Mouse (Mus musculus) heart, embryonic 12.5 days (tissue): ENCODE data around the gene Flnb. TPM values are rescaled to one million over a fixed set of nuclear protein-coding genes. Genes with fewer than 3 reads are reported as not detected.

ENCODE experiments used
- ATAC-seq: fragments of 200-750 bp; cut with Nextera tagmentation; 2 replicates; pipeline ENCODE4 v1.8.0; 2017; ENCODE audit warnings: moderate TSS enrichment, moderate library complexity; ENCODE audit not compliant: insufficient number of reproducible peaks, low FRiP score
- H3K27ac ChIP-seq: fragments of 300-500 bp; sonication (generic); 2 replicates; pipeline ENCODE4 v1.5.1; 2016; ENCODE audit warnings: mild to moderate bottlenecking, moderate library complexity; ENCODE audit not compliant: poor library complexity, severe bottlenecking
- H3K27me3 ChIP-seq: fragments of 300-500 bp; sonication (generic); replicated peaks from 2 replicates; pipeline ENCODE4 v1.6.1; 2016; ENCODE audit warnings: mild to moderate bottlenecking, moderate library complexity
- H3K36me3 ChIP-seq: fragments of 300-500 bp; sonication (generic); 2 replicates; pipeline ENCODE4 v1.6.1; 2016; ENCODE audit warnings: mild to moderate bottlenecking, moderate library complexity
- H3K4me1 ChIP-seq: fragments of 300-500 bp; sonication (generic); replicated peaks from 2 replicates; pipeline ENCODE4 v1.6.1; 2016; ENCODE audit warnings: mild to moderate bottlenecking
- H3K4me2 ChIP-seq: fragments of 300-500 bp; sonication (generic); 2 replicates; pipeline ENCODE4 v1.6.1; 2016; ENCODE audit warnings: mild to moderate bottlenecking, moderate library complexity
- H3K4me3 ChIP-seq: fragments of 300-500 bp; sonication (generic); 2 replicates; pipeline ENCODE4 v1.5.1; 2016; ENCODE audit warnings: mild to moderate bottlenecking
- H3K9ac ChIP-seq: fragments of 300-500 bp; sonication (generic); 2 replicates; pipeline ENCODE4 v1.6.1; 2016; ENCODE audit warnings: mild to moderate bottlenecking, moderate library complexity
- H3K9me3 ChIP-seq: fragments of 300-500 bp; sonication (generic); replicated peaks from 2 replicates; pipeline ENCODE4 v1.6.1; 2016; ENCODE audit warnings: mild to moderate bottlenecking, moderate library complexity
- WGBS: fragments of 180-500 bp; shearing (Covaris S2); methylation state at CpG from one replicate; pipeline ENCODE4 v1.1.7; 2016; 5-methylcytosine and 5-hydroxymethylcytosine counted together
- polyA plus RNA-seq: library from polyadenylated mRNA; unstranded; fragments of >200 nt; fragmentation: Nextera tagmentation; extraction: Ambion mirVana; gene quantifications from 2 replicates; pipeline ENCODE4 v1.2.1, GENCODE M21; 2016

Flnb gene
- polyA plus RNA-seq, 1 experiment from 2014 or later = 15.1 TPM

DNA sequence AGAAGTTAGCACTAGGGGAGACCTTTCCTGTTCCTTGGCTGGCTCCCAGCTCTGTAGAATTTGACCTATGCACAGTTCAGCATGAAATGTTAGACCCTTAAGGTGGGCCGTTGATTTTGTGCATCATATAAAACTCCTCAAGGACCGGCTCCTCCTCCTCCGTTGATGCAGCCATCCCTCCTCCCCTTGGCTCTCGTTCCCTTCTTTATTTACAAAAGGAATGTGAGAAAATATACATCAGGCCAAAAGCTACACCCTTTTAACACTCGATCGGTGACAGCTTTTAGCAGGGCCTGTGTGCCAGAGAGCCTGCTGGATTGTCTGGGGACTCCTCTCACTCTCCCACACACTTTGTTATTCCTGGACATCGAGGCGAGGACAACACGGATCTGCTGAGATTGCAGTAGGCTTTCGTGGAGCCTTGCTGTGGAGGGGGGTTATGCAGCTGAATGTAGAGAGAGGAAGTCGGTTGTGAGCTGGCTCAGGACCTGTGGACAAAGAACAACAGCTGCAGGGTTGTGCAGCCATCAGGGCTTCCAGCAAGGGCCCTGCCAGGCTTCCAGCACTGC, 82.8 kb downstream of the Flnb start:
- Histone ChIP-seq H3K27ac (peak overlapping the region; percentile 81), H3K4me1 (peaks cover 31% of the 10 kb centered on the region), H3K9me3 (no peaks in the 10 kb centered on the region), H3K4me2 (peak overlapping the region; percentile 22; the same call in 1 of the 2 replicates), H3K9ac (peak overlapping the region; percentile 35; the same call in 1 of the 2 replicates), H3K27me3 (no peaks in the 10 kb centered on the region), H3K4me3 (no peak overlapping the region), H3K36me3 (peaks cover 52% of the 10 kb centered on the region)
- peak; percentile 78 for ATAC-seq
- 36% methylated on average over 11 of the region's 11 CpGs for WGBS

DNA sequence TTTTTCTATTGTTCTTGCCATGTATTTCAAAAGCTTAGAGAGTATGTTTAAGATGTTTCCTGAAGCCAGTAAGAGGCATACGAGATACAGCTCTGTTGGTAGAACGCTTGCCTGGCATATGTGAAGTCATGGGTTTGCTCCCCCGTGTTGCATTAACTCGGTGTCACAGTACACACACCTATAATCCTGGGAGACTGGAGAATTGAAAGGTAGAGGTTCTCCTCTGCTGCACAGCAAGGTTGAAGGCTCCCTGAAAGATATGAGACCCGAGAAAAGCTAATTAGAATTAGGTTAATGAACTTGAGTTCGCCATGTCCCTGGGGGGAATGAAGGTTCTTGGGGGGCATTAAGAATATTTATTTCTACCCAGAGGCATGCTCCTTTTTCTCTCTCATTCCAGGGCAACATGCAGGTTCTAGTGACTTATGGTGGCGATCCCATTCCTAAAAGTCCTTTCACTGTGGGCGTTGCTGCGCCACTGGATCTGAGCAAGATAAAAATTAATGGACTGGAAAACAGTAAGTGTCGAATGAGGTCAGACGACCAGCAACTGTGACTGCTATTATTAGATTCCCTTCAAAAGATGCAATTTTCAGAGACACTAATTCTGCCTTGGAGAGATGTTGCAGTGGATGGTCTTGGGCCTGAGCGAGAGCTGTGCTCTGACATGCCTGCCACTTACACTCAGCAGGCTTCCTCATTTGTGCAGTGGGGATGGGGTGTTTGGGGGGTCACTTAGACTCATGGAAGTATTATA, 83.9 kb downstream of the Flnb start:
- Histone ChIP-seq H3K36me3 (peaks cover 54% of the 10 kb centered on the region), H3K9ac (no peak overlapping the region), H3K27me3 (no peaks in the 10 kb centered on the region), H3K4me2 (no peak overlapping the region), H3K4me3 (no peak overlapping the region), H3K9me3 (no peaks in the 10 kb centered on the region), H3K4me1 (peaks cover 31% of the 10 kb centered on the region), H3K27ac (peak overlapping the region; percentile 81; the same call in 1 of the 2 replicates)
- no peak for ATAC-seq
- 76% methylated on average over 12 of the region's 12 CpGs for WGBS

DNA sequence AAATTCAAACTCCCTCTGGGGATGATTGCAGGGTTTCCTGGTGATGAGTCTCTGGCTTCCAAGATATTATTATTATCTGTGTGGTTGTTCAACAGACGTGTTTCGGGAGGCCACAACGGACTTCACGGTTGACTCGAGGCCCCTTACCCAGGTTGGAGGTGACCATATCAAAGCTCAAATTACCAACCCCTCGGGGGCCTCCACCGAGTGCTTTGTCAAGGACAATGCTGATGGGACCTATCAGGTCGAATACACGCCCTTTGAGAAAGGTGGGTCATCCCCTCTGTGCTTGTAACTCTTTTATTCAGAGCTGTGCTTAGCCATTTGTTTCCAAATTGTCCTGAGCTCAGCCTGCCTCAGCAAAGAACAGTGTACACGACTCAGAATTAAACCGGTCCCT, 89.3 kb downstream of the Flnb start:
- Histone ChIP-seq H3K9me3 (no peaks in the 10 kb centered on the region), H3K27me3 (no peaks in the 10 kb centered on the region), H3K4me2 (no peak overlapping the region), H3K27ac (no peak overlapping the region), H3K9ac (no peak overlapping the region), H3K4me3 (no peak overlapping the region), H3K36me3 (peaks cover 65% of the 10 kb centered on the region), H3K4me1 (peaks cover 2% of the 10 kb centered on the region)
- ATAC-seq = no peak
- 90% methylated on average over 11 of the region's 11 CpGs for WGBS

GRCm38 (mm10) chr14:7909472-7909871, 91.7 kb downstream of the Flnb start:
- peaks cover 72% of the 10 kb centered on the region for H3K36me3 ChIP-seq
- no peak overlapping the region for H3K4me2 ChIP-seq
- no peak overlapping the region for H3K4me3 ChIP-seq
- no peaks in the 10 kb centered on the region for H3K9me3 ChIP-seq
- H3K9ac ChIP-seq = no peak overlapping the region
- peaks cover 11% of the 10 kb centered on the region; the same call in 1 of the 2 replicates for H3K4me1 ChIP-seq
- H3K27ac ChIP-seq = no peak overlapping the region
- no peak for ATAC-seq
- 52% methylated on average over 10 of the region's 10 CpGs for WGBS
- no peaks in the 10 kb centered on the region for H3K27me3 ChIP-seq

DNA sequence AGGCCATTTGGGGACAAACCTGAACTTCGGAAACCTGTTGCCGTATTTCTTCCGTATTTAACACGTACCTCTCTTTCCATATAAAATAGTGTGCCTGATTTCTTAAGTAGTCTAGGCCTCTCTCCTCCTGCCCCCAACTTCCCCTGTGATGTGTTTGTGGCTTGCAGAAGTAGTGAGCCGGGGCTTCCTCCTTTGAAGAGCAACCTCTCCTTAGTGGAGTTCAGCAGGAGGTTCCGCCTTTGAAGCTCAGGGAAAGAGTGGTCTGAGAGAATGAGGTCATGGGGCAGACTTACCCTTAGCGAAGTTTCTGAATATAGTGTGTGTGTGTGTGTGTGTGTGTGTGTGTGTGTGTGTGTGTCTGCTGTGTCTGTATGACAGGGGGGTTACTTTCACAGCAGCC, 96.1 kb downstream of the Flnb start:
- H3K27ac ChIP-seq = no peak overlapping the region
- H3K4me1 ChIP-seq = peaks cover 12% of the 10 kb centered on the region; the same call in 1 of the 2 replicates
- H3K9ac ChIP-seq = no peak overlapping the region
- peaks cover 76% of the 10 kb centered on the region for H3K36me3 ChIP-seq
- H3K9me3 ChIP-seq = no peaks in the 10 kb centered on the region
- H3K4me3 ChIP-seq = no peak overlapping the region
- H3K4me2 ChIP-seq = no peak overlapping the region
- H3K27me3 ChIP-seq = no peaks in the 10 kb centered on the region
- no peak for ATAC-seq
- 74% methylated on average over 7 of the region's 7 CpGs for WGBS

- H3K27ac ChIP-seq = no peak overlapping the region
- H3K9me3 ChIP-seq = no peaks in the 10 kb centered on the region
- no peak overlapping the region for H3K4me3 ChIP-seq
- H3K9ac ChIP-seq = no peak overlapping the region
- ATAC-seq = no peak
- H3K4me2 ChIP-seq = no peak overlapping the region
- no peaks in the 10 kb centered on the region for H3K27me3 ChIP-seq
- H3K4me1 ChIP-seq = peaks cover 12% of the 10 kb centered on the region; the same call in 1 of the 2 replicates
- peaks cover 80% of the 10 kb centered on the region for H3K36me3 ChIP-seq
- WGBS = 81% methylated on average over 4 of the region's 4 CpGs
Measured at GRCm38 (mm10) chr14:7914461-7914860, 96.7 kb downstream of the Flnb start.

GRCm38 (mm10) chr14:7918150-7918991, 100.6 kb downstream of the Flnb start:
- Histone ChIP-seq H3K36me3 (peaks cover 91% of the 10 kb centered on the region), H3K27ac (no peak overlapping the region), H3K4me2 (no peak overlapping the region), H3K4me1 (peaks cover 12% of the 10 kb centered on the region; the same call in 1 of the 2 replicates), H3K4me3 (no peak overlapping the region), H3K27me3 (no peaks in the 10 kb centered on the region), H3K9me3 (no peaks in the 10 kb centered on the region), H3K9ac (no peak overlapping the region)
- WGBS = 82% methylated on average over 6 of the region's 6 CpGs
- no peak for ATAC-seq

DNA sequence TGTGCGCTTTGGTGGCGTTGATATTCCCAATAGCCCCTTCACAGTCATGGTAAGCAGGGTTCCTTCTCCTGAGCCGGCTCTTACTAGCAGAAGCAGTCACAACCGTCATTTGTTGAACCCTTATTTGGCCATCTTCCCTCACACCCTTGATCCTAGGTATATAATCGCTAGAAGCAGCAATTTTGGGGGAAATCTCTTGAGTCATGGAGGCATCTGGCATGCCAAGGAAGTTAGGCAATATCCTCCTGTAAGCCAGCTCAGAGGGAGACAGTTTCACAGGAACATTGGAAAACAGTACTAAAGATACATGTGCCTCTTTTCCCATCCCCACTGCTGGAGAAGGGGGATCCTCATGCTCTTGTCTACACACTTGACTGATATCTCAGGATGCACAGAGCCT, 101.6 kb downstream of the Flnb start:
- Histone ChIP-seq H3K4me1 (peaks cover 2% of the 10 kb centered on the region; the same call in 1 of the 2 replicates), H3K27me3 (no peaks in the 10 kb centered on the region), H3K9ac (no peak overlapping the region), H3K4me3 (no peak overlapping the region), H3K9me3 (no peaks in the 10 kb centered on the region), H3K36me3 (peaks cover 92% of the 10 kb centered on the region), H3K4me2 (no peak overlapping the region), H3K27ac (no peak overlapping the region)
- no peak for ATAC-seq
- 83% methylated on average over 5 of the region's 5 CpGs for WGBS

GRCm38 (mm10) chr14:7919921-7920320, 102.2 kb downstream of the Flnb start:
- no peak for ATAC-seq
- Histone ChIP-seq H3K27me3 (no peaks in the 10 kb centered on the region), H3K27ac (no peak overlapping the region), H3K4me1 (no peaks in the 10 kb centered on the region), H3K4me2 (no peak overlapping the region), H3K36me3 (peaks cover 90% of the 10 kb centered on the region), H3K9me3 (no peaks in the 10 kb centered on the region), H3K9ac (no peak overlapping the region), H3K4me3 (no peak overlapping the region)
- 69% methylated on average over 4 of the region's 4 CpGs for WGBS

DNA sequence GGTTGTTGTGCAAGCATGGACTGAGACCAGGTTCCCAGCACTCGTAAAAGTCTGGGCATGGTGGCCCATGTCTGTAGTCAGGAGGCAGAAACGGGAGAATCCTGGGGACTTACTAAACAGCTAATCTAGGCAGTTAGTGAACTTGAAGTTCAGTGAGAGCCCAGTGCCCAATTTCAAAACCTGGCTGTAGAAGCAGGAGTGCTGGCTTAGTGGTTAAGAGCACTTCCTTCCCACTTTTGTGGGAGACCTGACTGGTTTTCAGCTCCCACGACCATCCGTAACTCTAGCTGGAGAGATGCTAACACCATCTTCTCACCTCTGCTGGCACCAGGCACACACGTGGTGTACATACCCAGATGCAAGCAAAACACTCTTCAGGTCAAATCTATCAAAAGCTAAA, 103.7 kb downstream of the Flnb start:
- no peaks in the 10 kb centered on the region for H3K4me1 ChIP-seq
- no peak for ATAC-seq
- no peak overlapping the region for H3K9ac ChIP-seq
- peaks cover 91% of the 10 kb centered on the region for H3K36me3 ChIP-seq
- 85% methylated on average over 5 of the region's 5 CpGs for WGBS
- H3K27ac ChIP-seq = no peak overlapping the region
- no peak overlapping the region for H3K4me2 ChIP-seq
- H3K27me3 ChIP-seq = no peaks in the 10 kb centered on the region
- H3K4me3 ChIP-seq = no peak overlapping the region
- H3K9me3 ChIP-seq = no peaks in the 10 kb centered on the region

- H3K4me3 ChIP-seq = no peak overlapping the region
- no peak overlapping the region for H3K27ac ChIP-seq
- no peak overlapping the region for H3K9ac ChIP-seq
- H3K4me2 ChIP-seq = no peak overlapping the region
- no peak for ATAC-seq
- no peaks in the 10 kb centered on the region for H3K27me3 ChIP-seq
- H3K36me3 ChIP-seq = peaks cover 86% of the 10 kb centered on the region
- no peaks in the 10 kb centered on the region for H3K4me1 ChIP-seq
- H3K9me3 ChIP-seq = no peaks in the 10 kb centered on the region
Measured at GRCm38 (mm10) chr14:7923635-7924034, 105.9 kb downstream of the Flnb start.
